Mouse (Mus musculus): ENCODE results near the gene Hebp2.

DNA sequence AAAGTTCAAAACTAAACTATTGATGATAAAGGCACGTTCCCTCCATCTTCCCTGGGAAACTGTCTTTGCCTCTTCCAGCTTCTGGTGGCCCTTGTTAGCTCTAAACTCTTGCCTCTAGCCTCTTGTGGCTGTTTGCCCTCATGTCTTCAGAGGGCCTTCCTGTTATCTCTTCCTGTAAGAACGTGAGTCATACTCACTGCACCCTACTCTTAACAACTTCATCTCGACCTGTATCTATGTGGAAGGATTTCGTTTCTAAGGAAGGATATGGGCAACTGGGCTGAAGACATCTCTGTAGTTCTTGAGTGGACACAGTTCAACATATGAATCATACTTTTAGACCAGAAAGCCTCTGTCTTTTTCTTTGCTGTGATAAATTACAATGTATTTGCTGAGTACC lies 53.9 kb downstream of the Hebp2 start:
- TF ChIP-seq CTCF (IDR thresholded peaks at IDR 0.05; ENCODE audit: low read depth) (no peak), EP300 (optimal IDR thresholded peaks at IDR 0.05) (no peak)

All from stomach, postnatal 0 days (tissue).